Mouse (Mus musculus): Measurements from ENCODE around the gene Sycp3.

DNA sequence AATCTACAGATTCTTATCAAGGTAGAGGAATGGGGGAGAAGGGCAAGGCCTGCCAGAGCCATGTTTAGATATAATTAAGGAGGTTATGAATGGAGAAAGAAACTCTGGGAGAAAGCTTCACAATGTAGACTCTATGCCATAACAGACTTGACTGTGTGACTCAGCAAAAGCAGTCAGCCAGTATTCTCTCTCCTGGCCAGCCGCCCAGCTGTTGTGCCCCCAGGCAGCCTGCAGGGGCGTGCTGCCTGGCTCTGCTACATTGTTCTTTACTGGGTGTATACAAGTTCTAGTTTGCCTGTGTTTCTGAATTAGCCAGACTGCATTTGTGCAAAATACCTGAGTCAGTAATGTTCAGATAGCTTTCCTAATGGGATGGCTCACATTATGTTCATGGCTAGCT, 55.1 kb downstream of the Sycp3 start:
- TF ChIP-seq GATA1 (IDR thresholded peaks at IDR 0.05; ENCODE audit: borderline replicate concordance, low read length) (no peak), FLI1 (IDR thresholded peaks at IDR 0.05; ENCODE audit: low read length) (no peak)

Data from megakaryocyte, embryonic 14.5 days (primary cell).